Mouse (Mus musculus): ENCODE results near the gene Ppard. TPM values are rescaled to one million over a fixed set of nuclear protein-coding genes. Genes with fewer than 3 reads are reported as not detected.
A peak's percentile ranks its signal among the peaks of the same experiment; 100 is the strongest.

Ppard gene
- polyA plus RNA-seq, 1 experiment, result 24.2 TPM

DNA sequence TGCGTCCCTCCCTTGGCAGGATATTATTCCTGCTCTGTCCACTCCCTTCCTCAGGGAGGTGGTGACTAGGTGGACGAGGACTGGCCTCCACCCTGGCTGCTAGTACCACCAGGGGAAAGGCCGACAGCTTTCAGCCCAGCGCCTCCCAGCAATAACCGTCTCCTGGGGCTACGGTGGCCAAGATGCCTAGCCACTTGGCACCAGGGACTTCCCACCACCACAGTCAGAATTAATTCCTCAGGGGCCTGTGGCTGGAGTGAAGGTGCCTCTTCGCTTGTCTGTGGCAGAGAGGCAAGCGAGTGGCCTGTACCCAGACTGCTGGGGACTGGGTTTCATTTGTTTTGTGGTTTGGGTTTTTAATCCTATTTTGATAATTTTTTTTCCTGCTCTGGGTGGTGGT lies 27.1 kb upstream of the Ppard start:
- H3K27ac ChIP-seq (ENCODE audit: insufficient read depth, low read length), result no peak overlapping the region
- TF ChIP-seq POLR2A (IDR thresholded peaks at IDR 0.05; ENCODE audit: extremely low read depth, insufficient read depth, low read length), result no peak
- no peak for TF ChIP-seq CTCF (IDR thresholded peaks at IDR 0.05; ENCODE audit: extremely low read depth, insufficient read depth, low read length)
- no peaks in the 10 kb centered on the region for H3K4me1 ChIP-seq (ENCODE audit: control insufficient read depth, insufficient read depth, low read length)
- H3K4me3 ChIP-seq (ENCODE audit: insufficient read depth, low read length), result no peak overlapping the region

DNA sequence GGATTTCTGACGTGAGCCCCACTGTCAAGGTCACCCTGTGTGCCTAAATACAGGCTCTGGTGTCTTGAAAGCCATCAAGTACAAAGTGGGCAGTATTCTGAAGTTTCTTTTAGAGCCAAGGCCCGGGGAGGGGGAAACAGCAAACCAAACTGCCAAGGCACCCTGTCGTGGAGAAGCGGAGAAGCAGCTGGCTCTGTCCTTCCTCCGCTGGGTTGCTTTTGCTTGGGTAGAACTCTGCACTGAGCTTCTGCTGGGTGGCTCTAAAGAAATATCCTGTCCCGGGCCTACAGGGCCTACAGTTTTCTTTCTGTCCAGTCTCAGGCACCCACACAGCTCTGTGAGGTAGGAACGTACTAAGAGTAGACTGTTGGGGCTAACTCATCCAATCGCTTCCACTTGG lies 25.4 kb upstream of the Ppard start:
- Histone ChIP-seq H3K4me1 (ENCODE audit: control insufficient read depth, insufficient read depth, low read length) (no peaks in the 10 kb centered on the region), H3K27ac (ENCODE audit: insufficient read depth, low read length) (no peak overlapping the region), H3K4me3 (ENCODE audit: insufficient read depth, low read length) (no peak overlapping the region)
- TF ChIP-seq CTCF (IDR thresholded peaks at IDR 0.05; ENCODE audit: extremely low read depth, insufficient read depth, low read length), result no peak
- no peak for TF ChIP-seq POLR2A (IDR thresholded peaks at IDR 0.05; ENCODE audit: extremely low read depth, insufficient read depth, low read length)

DNA sequence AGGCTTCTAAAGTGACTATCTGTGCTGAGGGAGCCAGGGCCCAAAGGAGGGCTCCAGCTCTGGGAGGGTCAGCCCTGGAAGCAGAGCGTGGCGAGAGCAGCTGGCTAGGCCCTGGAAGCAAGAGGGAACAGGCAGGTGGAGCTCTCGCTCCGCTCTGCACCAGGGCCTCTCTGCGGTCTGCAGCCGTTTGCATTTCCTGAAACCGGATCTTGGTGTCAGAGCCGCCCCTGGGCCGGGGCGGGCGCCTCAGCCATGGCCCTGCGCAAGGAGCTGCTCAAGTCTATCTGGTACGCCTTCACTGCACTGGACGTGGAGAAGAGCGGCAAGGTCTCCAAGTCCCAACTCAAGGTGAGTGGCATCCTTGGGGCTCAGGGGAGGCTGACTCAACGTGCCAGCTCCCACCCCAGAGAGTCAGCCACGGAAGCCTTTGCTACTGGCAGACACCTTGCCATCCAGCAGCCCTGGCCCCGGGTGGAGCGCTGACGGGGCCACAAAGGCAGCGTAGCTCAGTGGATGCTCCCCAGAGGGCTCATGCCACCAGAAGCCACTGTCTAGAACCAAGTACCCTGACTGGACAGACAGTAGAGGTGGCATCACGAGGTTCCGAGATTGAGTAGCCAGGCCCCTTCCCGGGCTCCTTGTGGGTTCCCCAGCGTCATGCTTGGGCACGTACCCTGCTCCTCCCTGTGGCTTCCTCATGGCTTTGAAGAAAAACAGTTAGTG lies 24.7 kb upstream of the Ppard start, which contains the start of gene Def6:
Def6 (plus strand) TSS at position 188 of the 723 bp plus-strand sequence.
- TF ChIP-seq POLR2A (IDR thresholded peaks at IDR 0.05; ENCODE audit: extremely low read depth, insufficient read depth, low read length), result 0 out of 2 replicates have a peak, but pooled peaks have one; percentile 14
- TF ChIP-seq CTCF (IDR thresholded peaks at IDR 0.05; ENCODE audit: extremely low read depth, insufficient read depth, low read length), result 0 out of 2 replicates have a peak, but pooled peaks have one; percentile 7

DNA sequence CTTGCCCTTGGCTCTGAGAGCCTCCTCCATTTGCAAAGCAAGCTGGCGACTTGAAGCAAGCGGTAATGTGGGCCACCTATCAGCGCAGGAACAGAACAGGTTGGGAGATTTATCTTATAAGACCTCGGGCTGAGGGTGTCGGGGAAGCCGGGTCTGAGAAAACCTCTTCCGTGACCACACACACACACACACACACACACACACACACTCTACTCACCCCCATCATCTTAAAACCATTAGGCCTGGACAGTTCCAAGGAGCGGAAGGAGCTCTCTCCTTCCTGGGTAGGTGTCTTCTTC lies 24.2 kb upstream of the Ppard start:
- TF ChIP-seq CTCF (IDR thresholded peaks at IDR 0.05; ENCODE audit: extremely low read depth, insufficient read depth, low read length) (no peak), POLR2A (IDR thresholded peaks at IDR 0.05; ENCODE audit: extremely low read depth, insufficient read depth, low read length) (no peak)
- Histone ChIP-seq H3K4me3 (ENCODE audit: insufficient read depth, low read length) (no peak overlapping the region), H3K4me1 (ENCODE audit: control insufficient read depth, insufficient read depth, low read length) (no peaks in the 10 kb centered on the region), H3K27ac (ENCODE audit: insufficient read depth, low read length) (no peak overlapping the region; the same call in 1 of the 2 replicates)

More for the DNA sequence above, 24.7 kb upstream of the Ppard start, which contains the start of gene Def6:
- Histone ChIP-seq H3K4me1 (ENCODE audit: control insufficient read depth, insufficient read depth, low read length) (no peaks in the 10 kb centered on the region), H3K4me3 (ENCODE audit: insufficient read depth, low read length) (peak within 1 kb of the TSS; percentile 25; the same call in 1 of the 2 replicates), H3K27ac (ENCODE audit: insufficient read depth, low read length) (peak within 1 kb of the TSS; percentile 63; the same call in 1 of the 2 replicates)

DNA sequence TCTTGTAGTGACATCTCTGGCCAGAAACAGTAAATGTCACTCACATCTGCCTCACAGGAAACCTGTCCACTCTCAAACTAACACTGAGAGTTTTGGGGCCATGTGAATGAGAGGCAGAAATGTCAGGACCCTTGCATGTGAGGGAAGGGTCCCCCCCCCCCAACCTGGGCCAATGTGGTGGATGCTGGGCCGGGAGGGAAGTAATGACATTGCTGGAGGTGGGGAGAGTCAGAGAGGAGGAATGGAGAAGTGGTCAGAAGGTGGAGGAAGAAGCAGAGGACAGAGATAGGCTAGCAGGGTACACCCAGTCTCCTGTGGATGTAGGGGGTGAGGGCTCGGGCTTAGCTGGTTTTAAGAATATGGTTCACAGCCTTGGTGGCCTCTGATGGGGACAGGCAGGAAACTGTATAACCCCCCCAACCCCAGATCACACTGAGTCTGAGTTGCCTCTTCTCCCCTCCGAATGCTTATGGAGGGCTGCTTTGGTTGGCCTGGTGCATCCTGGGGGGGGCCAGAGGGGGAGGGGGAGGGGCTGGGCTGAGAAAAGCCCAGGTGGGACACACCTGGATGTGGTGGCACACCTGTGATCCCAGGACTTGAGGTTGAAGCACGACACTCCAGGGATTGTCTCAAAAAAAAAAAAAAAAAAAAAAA lies 22.9 kb upstream of the Ppard start:
- Histone ChIP-seq H3K27ac (ENCODE audit: insufficient read depth, low read length) (no peak overlapping the region), H3K4me1 (ENCODE audit: control insufficient read depth, insufficient read depth, low read length) (no peaks in the 10 kb centered on the region), H3K4me3 (ENCODE audit: insufficient read depth, low read length) (no peak overlapping the region)
- no peak for TF ChIP-seq POLR2A (IDR thresholded peaks at IDR 0.05; ENCODE audit: extremely low read depth, insufficient read depth, low read length)
- no peak for TF ChIP-seq CTCF (IDR thresholded peaks at IDR 0.05; ENCODE audit: extremely low read depth, insufficient read depth, low read length)

DNA sequence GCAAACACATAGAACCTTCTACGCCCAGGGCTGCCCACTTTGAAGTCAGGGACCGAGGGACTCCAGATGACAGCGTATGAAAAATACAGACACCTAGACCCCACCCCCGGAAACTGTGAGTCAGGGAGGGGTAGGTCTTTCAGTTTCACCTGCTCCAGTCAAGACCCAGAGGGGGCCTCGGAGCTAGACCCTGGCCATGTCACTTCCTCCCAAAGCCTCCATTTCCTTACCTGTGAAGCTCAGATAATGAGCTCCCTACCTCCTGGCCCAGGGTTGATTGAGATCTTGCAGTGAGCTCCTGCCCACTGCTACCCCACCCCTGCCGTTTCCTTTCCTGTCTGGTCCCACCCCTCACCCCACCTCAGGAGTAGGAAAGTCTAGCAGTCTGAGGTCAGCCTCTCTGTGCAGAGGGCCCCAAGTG lies 20.6 kb upstream of the Ppard start:
- TF ChIP-seq POLR2A (IDR thresholded peaks at IDR 0.05; ENCODE audit: extremely low read depth, insufficient read depth, low read length), result no peak
- no peak for TF ChIP-seq CTCF (IDR thresholded peaks at IDR 0.05; ENCODE audit: extremely low read depth, insufficient read depth, low read length)
- no peaks in the 10 kb centered on the region for H3K4me1 ChIP-seq (ENCODE audit: control insufficient read depth, insufficient read depth, low read length)
- H3K27ac ChIP-seq (ENCODE audit: insufficient read depth, low read length), result no peak overlapping the region
- H3K4me3 ChIP-seq (ENCODE audit: insufficient read depth, low read length), result no peak overlapping the region

DNA sequence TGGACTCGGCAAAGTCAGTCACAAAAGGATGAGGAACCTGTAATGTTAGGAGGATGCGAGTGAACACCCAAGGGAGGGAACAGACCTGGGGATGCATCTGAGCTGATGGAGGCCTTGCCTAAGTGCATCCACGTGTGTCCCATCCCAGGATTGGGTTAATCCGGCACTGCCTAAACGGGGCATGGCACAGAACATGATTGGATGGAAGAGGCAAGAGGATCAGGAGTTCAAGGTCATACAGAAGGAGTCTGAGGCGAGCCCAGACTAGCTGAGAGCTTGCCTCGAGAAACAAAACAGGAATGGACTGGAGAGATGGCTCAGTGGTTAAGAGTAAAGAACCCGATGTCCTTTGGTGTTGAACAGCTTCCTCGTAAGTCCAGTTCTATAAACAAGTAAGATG lies 20.1 kb upstream of the Ppard start:
- H3K27ac ChIP-seq (ENCODE audit: insufficient read depth, low read length), result no peak overlapping the region
- TF ChIP-seq CTCF (IDR thresholded peaks at IDR 0.05; ENCODE audit: extremely low read depth, insufficient read depth, low read length) (no peak), POLR2A (IDR thresholded peaks at IDR 0.05; ENCODE audit: extremely low read depth, insufficient read depth, low read length) (no peak)
- no peaks in the 10 kb centered on the region for H3K4me1 ChIP-seq (ENCODE audit: control insufficient read depth, insufficient read depth, low read length)
- no peak overlapping the region for H3K4me3 ChIP-seq (ENCODE audit: insufficient read depth, low read length)

DNA sequence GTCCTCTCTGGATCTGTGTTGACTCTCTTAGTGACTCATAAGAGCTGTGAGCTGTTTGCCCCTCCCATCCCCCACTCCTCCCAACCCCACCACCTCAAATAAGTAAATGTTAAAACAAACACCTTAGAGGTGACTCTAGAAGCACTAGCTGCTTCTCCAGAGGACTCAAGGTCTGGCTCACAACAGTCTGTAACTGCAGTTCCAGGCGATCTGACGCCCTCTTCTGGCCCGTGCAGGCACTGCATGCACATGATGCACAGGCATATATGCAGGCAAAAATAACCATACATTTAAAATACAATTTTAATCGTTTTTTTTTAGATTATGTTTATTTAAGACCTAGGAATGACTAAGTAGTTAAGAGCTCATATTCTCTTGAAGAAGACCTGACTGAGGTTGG lies 19.3 kb upstream of the Ppard start:
- Histone ChIP-seq H3K4me1 (ENCODE audit: control insufficient read depth, insufficient read depth, low read length) (no peaks in the 10 kb centered on the region), H3K27ac (ENCODE audit: insufficient read depth, low read length) (no peak overlapping the region), H3K4me3 (ENCODE audit: insufficient read depth, low read length) (no peak overlapping the region)
- TF ChIP-seq CTCF (IDR thresholded peaks at IDR 0.05; ENCODE audit: extremely low read depth, insufficient read depth, low read length) (0 out of 2 replicates have a peak, but pooled peaks have one; percentile 12), POLR2A (IDR thresholded peaks at IDR 0.05; ENCODE audit: extremely low read depth, insufficient read depth, low read length) (no peak)

DNA sequence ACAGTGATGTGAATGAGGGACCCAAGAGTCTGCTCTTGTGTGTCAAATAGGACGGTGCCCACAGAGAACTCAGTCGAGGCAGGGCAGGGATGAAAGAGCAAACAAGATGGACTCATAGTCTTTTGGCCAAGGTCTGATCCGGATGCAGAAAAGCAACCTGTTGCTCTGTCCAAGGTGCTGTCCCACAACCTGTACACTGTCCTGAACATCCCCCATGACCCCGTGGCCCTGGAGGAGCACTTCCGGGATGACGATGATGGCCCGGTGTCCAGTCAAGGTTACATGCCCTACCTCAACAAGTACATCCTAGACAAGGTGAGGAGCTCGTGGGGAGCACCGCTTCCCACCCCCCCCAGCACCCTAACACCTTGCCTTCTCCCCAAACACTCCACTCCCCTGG lies 15.7 kb upstream of the Ppard start:
- Histone ChIP-seq H3K4me3 (ENCODE audit: insufficient read depth, low read length) (no peak overlapping the region), H3K4me1 (ENCODE audit: control insufficient read depth, insufficient read depth, low read length) (no peaks in the 10 kb centered on the region), H3K27ac (ENCODE audit: insufficient read depth, low read length) (no peak overlapping the region)
- no peak for TF ChIP-seq POLR2A (IDR thresholded peaks at IDR 0.05; ENCODE audit: extremely low read depth, insufficient read depth, low read length)
- TF ChIP-seq CTCF (IDR thresholded peaks at IDR 0.05; ENCODE audit: extremely low read depth, insufficient read depth, low read length), result no peak

Data from cortical plate, adult 2 months (tissue).